Mouse (Mus musculus): ENCODE measurements around the gene Gm3259. TPM values are rescaled to one million over a fixed set of nuclear protein-coding genes. Genes with fewer than 3 reads are reported as not detected.
"Not testable (repeated sequence)": the region's sequence is repeated elsewhere in the genome, so short reads cannot be mapped to it uniquely, and the experiment has no call there.

Gene Gm3259
- not detected in 2 replicates for polyA plus RNA-seq (2015; fragmentation: Nextera tagmentation; extraction: Ambion mirVana)

- H3K36me3 ChIP-seq (ENCODE audit: control insufficient read depth, insufficient read depth, low read length); H3K4me3 ChIP-seq (ENCODE audit: low read length); H3K27me3 ChIP-seq (replicated peaks; ENCODE audit: control insufficient read depth, insufficient read depth, low read length); H3K4me2 ChIP-seq (ENCODE audit: low read depth, low read length); H3K4me1 ChIP-seq (ENCODE audit: control insufficient read depth, insufficient read depth, low read length); H3K27ac ChIP-seq (ENCODE audit: low read length); H3K9me3 ChIP-seq (ENCODE audit: control insufficient read depth, low read length); H3K9ac ChIP-seq (ENCODE audit: low read depth, low read length); ATAC-seq: not testable (repeated sequence)
- WGBS = 56% methylated on average over 2 of the region's 2 CpGs
These were observed at the start of gene Gm3259 for GRCm38 (mm10) chr5:95305611-95306010. Gm3259 (plus strand) TSS chr5:95305911.

- not testable (repeated sequence) for H3K4me2 ChIP-seq (ENCODE audit: low read depth, low read length); H3K27ac ChIP-seq (ENCODE audit: low read length); H3K36me3 ChIP-seq (ENCODE audit: control insufficient read depth, insufficient read depth, low read length); H3K4me3 ChIP-seq (ENCODE audit: low read length); H3K9me3 ChIP-seq (ENCODE audit: control insufficient read depth, low read length); H3K27me3 ChIP-seq (replicated peaks; ENCODE audit: control insufficient read depth, insufficient read depth, low read length); H3K9ac ChIP-seq (ENCODE audit: low read depth, low read length); ATAC-seq; H3K4me1 ChIP-seq (ENCODE audit: control insufficient read depth, insufficient read depth, low read length)
- no CpG with 5 or more reads among the region's 1 CpGs for WGBS
These were observed 33.0 kb upstream of the Gm3259 start, which contains the start of gene Gm10424 for GRCm38 (mm10) chr5:95272668-95273067. Gm10424 (minus strand) TSS chr5:95272768.

Other genes starting within 250 kb of the Gm3259 start
- gene Gm7942, start 199.0 kb upstream of the Gm3259 start, polyA plus RNA-seq (2015; fragmentation: Nextera tagmentation; extraction: Ambion mirVana) = not detected in 2 replicates
- gene Gm16513, start 123.3 kb upstream of the Gm3259 start, polyA plus RNA-seq (2015; fragmentation: Nextera tagmentation; extraction: Ambion mirVana) = not detected in 2 replicates
- gene Gm10424, start 33.1 kb upstream of the Gm3259 start, polyA plus RNA-seq (2015; fragmentation: Nextera tagmentation; extraction: Ambion mirVana) = not detected in 2 replicates
- gene D5Ertd577e, start 150.9 kb downstream of the Gm3259 start, polyA plus RNA-seq (2015; fragmentation: Nextera tagmentation; extraction: Ambion mirVana) = not detected in 2 replicates
- not detected in 2 replicates for gene Gm3286, start 204.8 kb downstream of the Gm3259 start, polyA plus RNA-seq (2015; fragmentation: Nextera tagmentation; extraction: Ambion mirVana)